9 mouse cellular contexts compared by ENCODE assay signal in the genomic region with DNA sequence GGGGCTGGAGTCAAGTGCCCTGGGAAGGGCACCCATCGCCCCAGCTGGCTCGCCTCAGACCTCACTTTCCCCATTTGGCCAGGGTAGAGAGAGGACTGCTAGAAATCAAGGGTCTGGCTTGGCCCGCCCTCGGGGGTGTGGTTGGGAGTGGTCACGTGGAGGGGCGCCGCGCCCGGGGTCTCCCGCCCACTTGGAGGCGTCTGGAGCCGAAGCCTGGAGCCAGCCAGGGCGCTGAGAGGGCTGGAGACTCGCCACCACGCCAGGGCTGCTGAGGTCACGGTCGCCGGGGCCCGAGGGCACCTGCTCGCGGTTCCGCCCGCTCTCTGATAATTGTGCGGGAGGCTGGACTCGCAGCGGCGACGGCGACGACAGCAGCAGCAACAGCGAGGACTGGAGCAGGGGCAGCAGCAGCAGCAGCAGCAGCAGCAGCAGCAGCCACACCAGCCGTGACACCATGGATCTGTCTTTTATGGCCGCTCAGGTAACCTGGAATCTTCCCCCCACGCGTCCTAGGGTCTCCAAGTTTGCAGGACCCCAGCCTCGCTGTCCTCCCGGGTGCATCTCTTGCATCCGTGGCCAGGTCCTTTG. TPM values are rescaled to one million over a fixed set of nuclear protein-coding genes. Genes with fewer than 3 reads are reported as not detected.
DNase-seq lines count a peak whose midpoint lies in the region; ATAC-seq and TF ChIP-seq lines count a peak whose summit lies in the region.
"Had no signal": no experiment of that assay in that cellular context is flagged by ENCODE, and none has a peak within 500 bp of the region (broad histone marks: within the 10 kb centered on the region; RNA-seq: fewer than 3 reads in every experiment).

D430019H16Rik (plus strand) TSS at position 187 of the 588 bp plus-strand sequence.

- H3K27ac ChIP-seq in forebrain, postnatal 0 days (ENCODE audit: low read depth, low read length) = peak within 1 kb of the TSS; percentile 91
- H3K27ac ChIP-seq in liver, embryonic 14.5 days = no peak within 1 kb of the TSS
- peak within 1 kb of the TSS; percentile 88 for H3K27ac ChIP-seq in neural tube, embryonic 15.5 days (replicated peaks)

- peak within 1 kb of the TSS; percentile 60 for H3K4me2 ChIP-seq in forebrain, postnatal 0 days (ENCODE audit: low read depth)
- H3K4me2 ChIP-seq in liver, embryonic 14.5 days (ENCODE audit: low read depth) = peak within 1 kb of the TSS; percentile 47
- peak within 1 kb of the TSS; percentile 72 for H3K4me2 ChIP-seq in neural tube, embryonic 15.5 days

- intact Hi-C loops in heart, postnatal 14 days (cut with DNase I) = no loop called here

- WGBS in forebrain, postnatal 0 days = under 1% methylated on average over 37 of the region's 38 CpGs
- 1% methylated on average over 30 of the region's 38 CpGs for WGBS in liver, embryonic 14.5 days (ENCODE audit: insufficient replicate concordance)
- WGBS in neural tube, embryonic 15.5 days = 0% methylated on average over 38 of the region's 38 CpGs

- no peak for TF ChIP-seq CTCF in forebrain, postnatal 0 days (IDR thresholded peaks at IDR 0.05; ENCODE audit: low read depth)
- no peak for TF ChIP-seq CTCF in liver, embryonic 14.5 days (IDR thresholded peaks at IDR 0.05; ENCODE audit: low read depth)

- peak; percentile 89 for ATAC-seq in forebrain, postnatal 0 days
- ATAC-seq in liver, embryonic 14.5 days (ENCODE audit: insufficient read depth) = no peak
- peak; percentile 88 for ATAC-seq in neural tube, embryonic 15.5 days (ENCODE audit: low FRiP score)

- no peaks in the 10 kb centered on the region for H3K9me3 ChIP-seq in forebrain, postnatal 0 days (ENCODE audit: low read length)
- H3K9me3 ChIP-seq in liver, embryonic 14.5 days (ENCODE audit: control insufficient read depth, low read length) = no peaks in the 10 kb centered on the region
- no peaks in the 10 kb centered on the region for H3K9me3 ChIP-seq in neural tube, embryonic 15.5 days (replicated peaks)

- DNase-seq in CD4-positive helper T cell, adult 2 months (ENCODE audit: low read depth, low spot score) = peak; percentile 6
- peak; percentile 69 for DNase-seq in brain, adult 2 months (ENCODE audit: low read depth, low spot score)
- DNase-seq in forebrain, postnatal 0 days = peak; percentile 88
- peak; percentile 74 to 76 for DNase-seq in heart, postnatal 14 days
- DNase-seq in kidney, postnatal 36 days = peak; percentile 46 to 73
- DNase-seq in liver, embryonic 14.5 days (ENCODE audit: low read depth in 3 of 3, low spot score in 3 of 3) = no peak
- no peak for DNase-seq in natural killer cell, adult 2 months (ENCODE audit: low spot score in 2 of 2)

- peak within 1 kb of the TSS; percentile 89 for H3K4me3 ChIP-seq in forebrain, postnatal 0 days (ENCODE audit: low read depth, low read length)
- H3K4me3 ChIP-seq in liver, embryonic 14.5 days (ENCODE audit: insufficient read depth in 1 of 2, low read depth in 2 of 2, low read length in 2 of 2) = peak within 1 kb of the TSS; percentile 23 to 35; a peak in 3 of 4 replicates
- H3K4me3 ChIP-seq in neural tube, embryonic 15.5 days (replicated peaks) = peak within 1 kb of the TSS; percentile 91

- peak within 1 kb of the TSS; percentile 90 for H3K9ac ChIP-seq in forebrain, postnatal 0 days
- H3K9ac ChIP-seq in liver, embryonic 14.5 days (replicated peaks) = no peak within 1 kb of the TSS
- peak within 1 kb of the TSS; percentile 89 for H3K9ac ChIP-seq in neural tube, embryonic 15.5 days (replicated peaks)

- H3K36me3 ChIP-seq in forebrain, postnatal 0 days (ENCODE audit: insufficient read depth) = peaks cover 6% of the 10 kb centered on the region; the same call in 1 of the 2 replicates
- no peaks in the 10 kb centered on the region for H3K36me3 ChIP-seq in liver, embryonic 14.5 days (replicated peaks; ENCODE audit: control insufficient read depth, insufficient read depth, low read depth)
- no peaks in the 10 kb centered on the region for H3K36me3 ChIP-seq in neural tube, embryonic 15.5 days

- no peak for TF ChIP-seq EP300 in liver, embryonic 14.5 days (IDR thresholded peaks at IDR 0.05; ENCODE audit: low read depth)

- peaks cover 18% of the 10 kb centered on the region for H3K4me1 ChIP-seq in forebrain, postnatal 0 days (ENCODE audit: insufficient read depth)
- H3K4me1 ChIP-seq in liver, embryonic 14.5 days (replicated peaks; ENCODE audit: control insufficient read depth in 2 of 2, insufficient read depth in 2 of 2, low read length in 1 of 2) = no peaks in the 10 kb centered on the region
- peaks cover 52% of the 10 kb centered on the region for H3K4me1 ChIP-seq in neural tube, embryonic 15.5 days

- no peaks in the 10 kb centered on the region for H3K27me3 ChIP-seq in forebrain, postnatal 0 days (ENCODE audit: insufficient read depth, low read length)
- H3K27me3 ChIP-seq in liver, embryonic 14.5 days (ENCODE audit: control insufficient read depth, insufficient read depth, low read length) = no peaks in the 10 kb centered on the region; the same call in 1 of the 2 replicates
- no peaks in the 10 kb centered on the region for H3K27me3 ChIP-seq in neural tube, embryonic 15.5 days (replicated peaks)

RNA-seq across cellular contexts. Expression of gene D430019H16Rik, which starts in this region (rescaled TPM):
- 192 and 208 TPM in 2 replicates for total RNA-seq in forebrain, postnatal 0 days (2014; rRNA removed)
- 9.3 and 13.3 TPM in 2 replicates for polyA plus RNA-seq in forebrain, postnatal 0 days (2015; fragmentation: Nextera tagmentation; extraction: Ambion mirVana)
- total RNA-seq in heart, postnatal 14 days (2021) = under 1 TPM; 0.44 to 0.55 TPM
- polyA plus RNA-seq in liver, embryonic 14.5 days (2012; rRNA removed) = 0.23 and 0.26 TPM in 2 replicates
- 0.03 TPM in 2 replicates for polyA plus RNA-seq in liver, embryonic 14.5 days (2014; fragmentation: Nextera tagmentation; extraction: Ambion mirVana)
- polyA plus RNA-seq in neural tube, embryonic 15.5 days (2015; fragmentation: Nextera tagmentation; extraction: Ambion mirVana) = 9.2 and 11.3 TPM in 2 replicates
- total RNA-seq: neutrophil, adult 5-6 weeks had no signal

Comparison
In these comparisons a context has a peak if more than half of its experiments do, and no peak if none do; other contexts are left out.
1. RNA of gene D430019H16Rik (total RNA-seq): 192 to 208 TPM in forebrain, postnatal 0 days; 0.44 to 0.55 TPM in heart, postnatal 14 days; every median in the first group is over 100 times any median in the second.
2. Peak in DNase-seq in heart, postnatal 14 days; RNA of the gene not detected or under 1 TPM.
3. DNase-seq: peak in CD4-positive helper T cell, adult 2 months (single experiment), brain, adult 2 months (single experiment), forebrain, postnatal 0 days (single experiment) and kidney, postnatal 36 days (2 of 2); none in liver, embryonic 14.5 days (0 of 3) and natural killer cell, adult 2 months (0 of 2).
4. H3K4me3 ChIP-seq: peak in every context shown above with its lines; median percentile 91 in neural tube, embryonic 15.5 days; 89 in forebrain, postnatal 0 days; 29 in liver, embryonic 14.5 days.
5. Peak in every context shown above with its lines, with median percentiles within 50 percentile points of each other: H3K4me2 ChIP-seq.